Mouse (Mus musculus) CH12.LX (cell line): ENCODE data around the gene Mapk9. TPM values are rescaled to one million over a fixed set of nuclear protein-coding genes. Genes with fewer than 3 reads are reported as not detected.

Experiments used
- DNase-seq: peaks from one replicate; pipeline ENCODE4 v3.0.0-alpha.2; 2013; ENCODE audit errors: extremely low read depth
- H3K27ac ChIP-seq: 2 replicates; pipeline ENCODE4 v1.5.1; 2012; ENCODE audit warnings: low read depth, mild to moderate bottlenecking, control low read depth, moderate library complexity; ENCODE audit not compliant: insufficient read depth
- H3K27me3 ChIP-seq: replicated peaks from 2 replicates; pipeline ENCODE3; 2012; ENCODE audit warnings: inconsistent platforms
- H3K36me3 ChIP-seq, 2 experiments: replicated peaks in 1 of 2; 2 replicates each; pipeline versions ENCODE3 to v1.6.1; 2012; ENCODE audit warnings: inconsistent platforms in 1 of 2, low read length in 1 of 2, mild to moderate bottlenecking in 1 of 2, mixed read lengths in 1 of 2, moderate library complexity in 1 of 2; ENCODE audit not compliant: control insufficient read depth in 1 of 2, insufficient read depth in 1 of 2
- H3K4me1 ChIP-seq, 2 experiments: 2 replicates each; pipeline ENCODE4 v1.6.1; 2012; ENCODE audit warnings: inconsistent platforms in 1 of 2, moderate library complexity in 1 of 2; ENCODE audit not compliant: insufficient read depth in 2 of 2, control insufficient read depth in 1 of 2
- H3K4me2 ChIP-seq: 2 replicates; pipeline ENCODE4 v1.6.1; 2012; ENCODE audit warnings: low read depth, mild to moderate bottlenecking, control low read depth; ENCODE audit not compliant: poor library complexity, insufficient read depth, severe bottlenecking
- H3K4me3 ChIP-seq, 3 experiments: fragments of 150-350 bp in 1 of 3; sonication (generic) in 1 of 3; replicated peaks in 1 of 3; 2 replicates each; pipeline versions ENCODE3 to v1.5.1; 2011 to 2012; ENCODE audit warnings: low read depth in 2 of 3, low read length in 2 of 3, mild to moderate bottlenecking in 2 of 3, moderate library complexity in 2 of 3, control low read depth in 1 of 3, improper control_type of control experiment in 1 of 3, inconsistent platforms in 1 of 3, mixed read lengths in 1 of 3; ENCODE audit not compliant: poor library complexity in 1 of 3
- H3K79me2 ChIP-seq: replicated peaks from 2 replicates; pipeline ENCODE4 v1.6.1; 2012; ENCODE audit warnings: mild to moderate bottlenecking, moderate library complexity; ENCODE audit not compliant: control insufficient read depth, poor library complexity, insufficient read depth, severe bottlenecking; ENCODE audit errors: extremely low read depth
- H3K9ac ChIP-seq: 2 replicates; pipeline ENCODE4 v1.6.1; 2012; ENCODE audit warnings: low read depth, mild to moderate bottlenecking, control low read depth, moderate library complexity; ENCODE audit not compliant: insufficient read depth
- H3K9me3 ChIP-seq: replicated peaks from 2 replicates; pipeline ENCODE3; 2012; ENCODE audit warnings: low read length, inconsistent platforms, mixed read lengths
- BHLHE40 ChIP-seq: IDR thresholded peaks from 2 replicates; pipeline ENCODE4 v1.6.1; 2011; ENCODE audit warnings: mild to moderate bottlenecking, low read depth, low read length, improper control_type of control experiment
- CHD1 ChIP-seq: IDR thresholded peaks from 2 replicates; pipeline ENCODE4 v1.6.1; 2012; ENCODE audit warnings: low read depth, low read length, improper control_type of control experiment, inconsistent platforms
- CTCF ChIP-seq, 2 experiments: IDR thresholded peaks in 1 of 2; conservative IDR thresholded peaks in 1 of 2; 2 replicates each; pipeline ENCODE4 v1.5.1; 2011 to 2012; ENCODE audit warnings: low read depth in 2 of 2, low read length in 2 of 2, improper control_type of control experiment in 1 of 2, inconsistent platforms in 1 of 2, mild to moderate bottlenecking in 1 of 2, moderate library complexity in 1 of 2
- E2F4 ChIP-seq: IDR thresholded peaks from 2 replicates; pipeline ENCODE4 v1.6.1; 2011; ENCODE audit warnings: low read depth, low read length, improper control_type of control experiment; ENCODE audit not compliant: insufficient replicate concordance
- ELF1 ChIP-seq: IDR thresholded peaks from 2 replicates; pipeline ENCODE4 v1.6.1; 2014; ENCODE audit warnings: low read depth, mild to moderate bottlenecking, inconsistent platforms, low read length, improper control_type of control experiment
- EP300 ChIP-seq: IDR thresholded peaks from 2 replicates; pipeline ENCODE4 v1.6.1; 2011; ENCODE audit warnings: low read length, improper control_type of control experiment
- GABPA ChIP-seq: IDR thresholded peaks from 2 replicates; pipeline ENCODE4 v1.6.1; 2012; ENCODE audit warnings: low read depth, low read length, improper control_type of control experiment, inconsistent platforms; ENCODE audit not compliant: insufficient replicate concordance
- JUN ChIP-seq: IDR thresholded peaks from 2 replicates; pipeline ENCODE4 v1.6.1; 2011; ENCODE audit warnings: low read depth, mild to moderate bottlenecking, low read length, improper control_type of control experiment, moderate library complexity; ENCODE audit not compliant: insufficient read depth
- JUND ChIP-seq: conservative IDR thresholded peaks from 2 replicates; pipeline ENCODE4 v1.6.1; 2011; ENCODE audit warnings: low read depth, low read length, improper control_type of control experiment
- MAFK ChIP-seq: IDR thresholded peaks from 2 replicates; pipeline ENCODE4 v1.6.1; 2011; ENCODE audit warnings: low read length, improper control_type of control experiment; ENCODE audit not compliant: insufficient replicate concordance
- MAZ ChIP-seq: IDR thresholded peaks from 2 replicates; pipeline ENCODE4 v1.6.1; 2012; ENCODE audit warnings: low read depth, mild to moderate bottlenecking, inconsistent platforms, low read length, improper control_type of control experiment, moderate library complexity
- MEF2A ChIP-seq: IDR thresholded peaks from 2 replicates; pipeline ENCODE4 v1.6.1; 2014; ENCODE audit warnings: low read depth, mild to moderate bottlenecking, inconsistent platforms, low read length, improper control_type of control experiment, borderline replicate concordance
- MXI1 ChIP-seq: IDR thresholded peaks from 2 replicates; pipeline ENCODE4 v1.6.1; 2011; ENCODE audit warnings: mild to moderate bottlenecking, low read depth, low read length, improper control_type of control experiment
- MYC ChIP-seq: IDR thresholded peaks from 2 replicates; pipeline ENCODE4 v1.6.1; 2011; ENCODE audit warnings: low read depth, mild to moderate bottlenecking, improper control_type of control experiment, low read length
- NELFE ChIP-seq: IDR thresholded peaks from 2 replicates; pipeline ENCODE4 v1.6.1; 2011; ENCODE audit warnings: low read depth, low read length, improper control_type of control experiment
- NRF1 ChIP-seq: IDR thresholded peaks from 2 replicates; pipeline ENCODE4 v1.6.1; 2014; ENCODE audit warnings: low read depth, mild to moderate bottlenecking, inconsistent platforms, low read length, improper control_type of control experiment, moderate library complexity
- PAX5 ChIP-seq: IDR thresholded peaks from 2 replicates; pipeline ENCODE4 v1.6.1; 2012; ENCODE audit warnings: low read length, inconsistent platforms, mixed read lengths
- POLR2AphosphoS2 ChIP-seq: IDR thresholded peaks from 2 replicates; pipeline ENCODE4 v1.6.1; 2011; ENCODE audit warnings: low read depth, low read length, improper control_type of control experiment
- RAD21 ChIP-seq: IDR thresholded peaks from 2 replicates; pipeline ENCODE4 v1.6.1; 2011; ENCODE audit warnings: low read depth, mild to moderate bottlenecking, low read length, improper control_type of control experiment, moderate library complexity
- SIN3A ChIP-seq: IDR thresholded peaks from 2 replicates; pipeline ENCODE4 v1.6.1; 2012; ENCODE audit warnings: low read length, improper control_type of control experiment, inconsistent platforms
- TCF12 ChIP-seq: IDR thresholded peaks from 2 replicates; pipeline ENCODE4 v1.6.1; 2014; ENCODE audit warnings: low read depth, mild to moderate bottlenecking, inconsistent platforms, low read length, improper control_type of control experiment
- ZC3H11A ChIP-seq: IDR thresholded peaks from 2 replicates; pipeline ENCODE4 v1.6.1; 2012; ENCODE audit warnings: low read depth, mild to moderate bottlenecking, inconsistent platforms, low read length, improper control_type of control experiment
- ZKSCAN1 ChIP-seq: IDR thresholded peaks from 2 replicates; pipeline ENCODE4 v1.6.1; 2012; ENCODE audit warnings: low read depth, inconsistent platforms, low read length, improper control_type of control experiment, borderline replicate concordance
- ZMIZ1 ChIP-seq: IDR thresholded peaks from 2 replicates; pipeline ENCODE4 v1.6.1; 2012; ENCODE audit warnings: low read depth, mild to moderate bottlenecking, inconsistent platforms, low read length, improper control_type of control experiment
- dilution Hi-C: fragments of 300-500 bp; cut with MboI; formaldehyde crosslinking; loops from 2 replicates; pipeline ENCODE4 v1.14.3; 2020; ENCODE audit warnings: low sequenced_read_pairs; ENCODE audit not compliant: extremely low pct_unique_long_range_greater_than_20kb, extremely low pct_ligation_motif_present
- in situ Hi-C: fragments of 300-500 bp; cut with MboI; formaldehyde crosslinking; loops from 3 replicates; pipeline ENCODE4 v1.14.3; 2019; ENCODE audit warnings: low sequenced_read_pairs, low pct_ligation_motif_present, low pct_unique_long_range_greater_than_20kb, mixed read lengths
- polyA plus RNA-seq: library from polyadenylated mRNA; unstranded; fragments of >175 nt; gene quantifications from 2 replicates; pipeline ENCODE4 v1.2.1, GENCODE M21; 2012; ENCODE audit warnings: low read depth; ENCODE audit not compliant: insufficient read length
- total RNA-seq, 2 experiments: library from RNA; depleted of rRNA; stranded (reverse); fragments of 300-350 nt in 1 of 2; fragments of >200 nt in 1 of 2; gene quantifications; 2 replicates each; pipeline ENCODE4 v1.2.3; 2012 to 2014

Mapk9 gene
- total and polyA plus RNA-seq, 3 experiments: 22.0 to 36.8 (median 29.3) TPM

DNA sequence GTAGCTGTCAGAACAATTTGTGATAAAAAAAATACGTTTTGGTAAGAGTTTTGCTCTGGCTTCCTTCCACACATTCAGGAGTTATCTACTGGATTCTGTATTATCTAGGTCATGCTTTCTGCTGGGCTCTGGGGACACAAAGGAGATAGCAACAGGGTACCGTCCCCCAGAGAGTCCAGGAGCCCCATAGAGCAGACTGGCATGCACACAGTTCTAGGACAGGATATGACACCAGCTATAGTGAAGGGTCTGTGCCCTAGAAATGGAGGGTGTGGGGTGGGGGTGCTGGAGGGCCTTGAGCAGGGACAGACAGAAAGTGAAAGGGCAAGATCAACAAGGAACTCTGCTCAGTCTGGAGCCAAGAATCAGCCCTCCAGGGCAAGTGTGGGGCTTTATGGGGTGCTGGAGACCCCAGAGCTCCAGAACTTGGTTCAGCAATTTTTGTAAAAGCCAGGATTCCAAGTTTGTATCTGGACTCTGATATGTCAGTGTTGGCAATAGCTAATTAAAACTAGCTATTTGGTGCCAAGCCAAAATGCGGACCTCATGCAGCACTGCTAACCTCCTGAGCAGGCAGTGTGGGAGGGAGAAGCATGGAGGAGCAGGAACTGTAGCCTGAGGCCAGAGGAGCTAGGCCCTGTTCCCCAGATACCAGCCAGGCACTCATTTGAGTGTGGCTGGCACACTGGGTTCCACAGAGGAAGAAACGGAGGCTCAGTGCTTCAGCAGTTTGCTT is 1.7 kb downstream of the Mapk9 start:
- Histone ChIP-seq H3K79me2 (no peaks in the 10 kb centered on the region), H3K4me3 (peak overlapping the region in 1 of 3 experiments; percentile 72), H3K36me3 (peaks cover 0 to 22% of the 10 kb centered on the region in 2 experiments), H3K27me3 (no peaks in the 10 kb centered on the region), H3K9me3 (no peaks in the 10 kb centered on the region), H3K27ac (no peak overlapping the region), H3K4me2 (peak overlapping the region; percentile 41; the same call in 1 of the 2 replicates), H3K4me1 (peaks cover 2 to 31% of the 10 kb centered on the region in 2 experiments), H3K9ac (peak overlapping the region; percentile 76; the same call in 1 of the 2 replicates)
- in situ Hi-C loops (no loop called here), dilution Hi-C loops (no loop called here)
- no peak for DNase-seq
- no peak for TF ChIP-seq JUND
- TF ChIP-seq EP300: no peak
- no peak for TF ChIP-seq JUN
- TF ChIP-seq BHLHE40: no peak
- no peak for TF ChIP-seq NELFE
- TF ChIP-seq CTCF (conservative IDR thresholded peaks at IDR 0.05 in 1 of 2, IDR thresholded peaks at IDR 0.05 in 1 of 2; ENCODE audit: low read depth in 2 of 2, low read length in 2 of 2): no peak
- TF ChIP-seq POLR2AphosphoS2: no peak
- TF ChIP-seq NRF1: no peak
- TF ChIP-seq ZC3H11A: no peak
- no peak for TF ChIP-seq ZKSCAN1
- no peak for TF ChIP-seq MYC
- TF ChIP-seq TCF12: no peak
- TF ChIP-seq E2F4: no peak
- TF ChIP-seq MAZ: no peak
- no peak for TF ChIP-seq RAD21

DNA sequence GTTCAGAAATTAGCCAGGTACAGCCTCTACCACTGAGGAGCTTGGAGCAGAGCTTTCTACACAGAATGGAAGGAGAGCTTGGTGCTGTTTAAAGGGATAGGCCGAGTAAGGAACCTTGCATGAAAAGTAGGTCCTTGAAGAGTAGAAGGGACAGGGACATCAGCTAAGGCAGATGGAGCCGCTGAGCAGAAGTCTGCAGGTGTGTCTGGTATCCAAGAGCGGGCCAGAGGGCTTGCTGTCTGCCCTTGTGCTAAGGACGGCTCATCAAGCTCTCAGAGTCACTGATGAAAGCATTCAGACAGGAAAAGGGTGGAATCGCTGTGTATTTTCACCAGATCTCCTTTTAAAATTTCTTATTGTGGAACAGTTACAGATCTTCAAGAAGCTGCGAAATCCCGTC is 3.8 kb downstream of the Mapk9 start:
- no peak overlapping the region for H3K4me2 ChIP-seq
- peaks cover 2 to 24% of the 10 kb centered on the region in 2 experiments for H3K4me1 ChIP-seq
- no peaks in the 10 kb centered on the region for H3K27me3 ChIP-seq
- no peak overlapping the region for H3K27ac ChIP-seq
- H3K79me2 ChIP-seq: no peaks in the 10 kb centered on the region
- DNase-seq: no peak
- TF ChIP-seq PAX5: no peak
- no peak for TF ChIP-seq MEF2A
- TF ChIP-seq JUN: no peak
- no peak for TF ChIP-seq CHD1
- TF ChIP-seq ELF1: no peak
- no peak for TF ChIP-seq GABPA
- TF ChIP-seq TCF12: no peak
- TF ChIP-seq MAFK: no peak
- TF ChIP-seq POLR2AphosphoS2: no peak
- no peak for TF ChIP-seq MAZ
- no peak for TF ChIP-seq ZMIZ1
- no peak for TF ChIP-seq E2F4
- TF ChIP-seq EP300: no peak
- no peak for TF ChIP-seq SIN3A
- TF ChIP-seq MXI1: no peak
- peaks cover 7 to 37% of the 10 kb centered on the region in 2 experiments for H3K36me3 ChIP-seq
- dilution Hi-C loops (no loop called here), in situ Hi-C loops (no loop called here)
- H3K9me3 ChIP-seq: no peaks in the 10 kb centered on the region
- H3K9ac ChIP-seq: no peak overlapping the region
- H3K4me3 ChIP-seq: no peak overlapping the region
